In genomic region chr13:69545019-69545418, GRCm38 (mm10) we compare ENCODE assay signal across 7 mouse cellular contexts. TPM values are rescaled to one million over a fixed set of nuclear protein-coding genes. Genes with fewer than 3 reads are reported as not detected.
DNase-seq lines count a peak whose midpoint lies in the region; ATAC-seq and TF ChIP-seq lines count a peak whose summit lies in the region.

No protein-coding gene starts in this region.

- peak; percentile 91 for ATAC-seq in granulocyte monocyte progenitor cell, adult 5-6 weeks (replicated peaks; ENCODE audit: poor library complexity, severe bottlenecking)
- ATAC-seq in megakaryocyte-erythroid progenitor cell, adult 5-6 weeks (replicated peaks; ENCODE audit: low FRiP score, low TSS enrichment, poor library complexity, severe bottlenecking) = peak; percentile 87

- intact Hi-C loops in left cerebral cortex, adult 2 months (cut with DNase I) = no loop called here

- no peak overlapping the region for H3K27ac ChIP-seq in left cerebral cortex, adult 2 months

- peak; percentile 53 for TF ChIP-seq CTCF in left cerebral cortex, adult 2 months (IDR thresholded peaks at IDR 0.05)

- no peak overlapping the region for H3K4me3 ChIP-seq in left cerebral cortex, adult 2 months

- DNase-seq in left cerebral cortex, adult 2 months (ENCODE audit: extremely low spot score in 1 of 2, low spot score in 2 of 2) = no peak
- DNase-seq in left cerebral cortex, adult 18-20 months (ENCODE audit: low spot score in 2 of 2) = no peak
- peak; percentile 90 for DNase-seq in ZHBTc4 (ENCODE audit: low read depth, low spot score)
- peak; percentile 63 for DNase-seq in thymus, postnatal 0 days (ENCODE audit: low spot score)
- no peak for DNase-seq in right cerebral cortex, postnatal 14 days

RNA-seq across cellular contexts. Expression of gene Tent4a, which starts 10.6 kb away (rescaled TPM):
- 10 to 100 TPM; 46.5 to 48.2 TPM for total RNA-seq in left cerebral cortex, adult 2 months (2021)
- 10 to 100 TPM; 49.1 to 50.5 TPM for total RNA-seq in left cerebral cortex, adult 18-20 months (2021)
- total RNA-seq in granulocyte monocyte progenitor cell, adult 5-6 weeks (2014; fragmentation: Nextera tagmentation) = 9.0 and 10.6 TPM in 2 replicates
- 10.9 and 11.4 TPM in 2 replicates for total RNA-seq in granulocyte monocyte progenitor cell, adult 5-6 weeks (2017)
- 19.5 and 24.2 TPM in 2 replicates for total RNA-seq in megakaryocyte-erythroid progenitor cell, adult 5-6 weeks (2014; fragmentation: Nextera tagmentation)
- total RNA-seq in megakaryocyte-erythroid progenitor cell, adult 5-6 weeks (2017) = 13.5 and 14.0 TPM in 2 replicates
- polyA plus RNA-seq in thymus, postnatal 0 days (2015; fragmentation: Nextera tagmentation; extraction: Ambion mirVana) = 3.7 and 5.4 TPM in 2 replicates

RNA-seq across cellular contexts. Expression of gene Nsun2, which starts 11.5 kb away (rescaled TPM):
- total RNA-seq in left cerebral cortex, adult 2 months (2021) = 10 to 100 TPM; 83.2 to 93.0 TPM
- total RNA-seq in left cerebral cortex, adult 18-20 months (2021) = 10 to 100 TPM; 85.3 to 88.4 TPM
- total RNA-seq in granulocyte monocyte progenitor cell, adult 5-6 weeks (2014; fragmentation: Nextera tagmentation) = 117 and 132 TPM in 2 replicates
- 217 and 233 TPM in 2 replicates for total RNA-seq in granulocyte monocyte progenitor cell, adult 5-6 weeks (2017)
- total RNA-seq in megakaryocyte-erythroid progenitor cell, adult 5-6 weeks (2014; fragmentation: Nextera tagmentation) = 194 and 202 TPM in 2 replicates
- total RNA-seq in megakaryocyte-erythroid progenitor cell, adult 5-6 weeks (2017) = 324 and 335 TPM in 2 replicates
- polyA plus RNA-seq in thymus, postnatal 0 days (2015; fragmentation: Nextera tagmentation; extraction: Ambion mirVana) = 126 and 131 TPM in 2 replicates

Comparison
In these comparisons a context has a peak if more than half of its experiments do, and no peak if none do; other contexts are left out.
1. DNase-seq: peak in ZHBTc4 (single experiment) and thymus, postnatal 0 days (single experiment); none in left cerebral cortex, adult 2 months (0 of 2), left cerebral cortex, adult 18-20 months (0 of 2) and right cerebral cortex, postnatal 14 days (single experiment).